Mouse (Mus musculus): ENCODE data around the gene Spink8.

The Spink8 gene

DNA sequence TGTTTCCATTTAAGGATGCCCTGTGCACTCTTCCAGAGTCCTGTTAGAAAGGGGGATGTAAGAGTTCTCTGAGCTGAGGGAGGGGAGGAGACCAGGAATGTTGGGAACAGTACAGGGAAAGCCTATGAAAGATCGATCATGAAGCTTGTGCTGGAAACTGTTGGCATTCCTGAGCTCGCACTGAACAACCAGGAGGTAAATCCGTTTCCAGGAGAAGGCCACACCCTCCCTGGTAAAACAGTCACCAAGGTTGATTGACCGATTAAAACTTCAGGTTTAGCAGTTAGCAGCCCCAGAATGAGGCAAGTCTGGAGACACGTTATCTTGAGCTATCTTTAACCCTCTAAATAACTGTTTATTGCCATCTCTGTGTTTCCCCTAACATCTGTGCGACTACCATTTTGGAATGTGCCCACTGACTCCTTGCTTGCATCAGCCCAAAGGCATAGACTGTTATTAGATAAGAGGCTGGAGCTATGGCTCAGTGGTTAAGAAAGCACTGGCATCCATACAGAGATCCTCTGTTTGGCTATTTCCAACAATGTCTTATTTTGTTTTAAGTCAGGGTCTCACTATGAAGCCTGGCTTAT, 59.0 kb downstream of the Spink8 start:
- peak; percentile 35 for DNase-seq (ENCODE audit: low spot score)

DNA sequence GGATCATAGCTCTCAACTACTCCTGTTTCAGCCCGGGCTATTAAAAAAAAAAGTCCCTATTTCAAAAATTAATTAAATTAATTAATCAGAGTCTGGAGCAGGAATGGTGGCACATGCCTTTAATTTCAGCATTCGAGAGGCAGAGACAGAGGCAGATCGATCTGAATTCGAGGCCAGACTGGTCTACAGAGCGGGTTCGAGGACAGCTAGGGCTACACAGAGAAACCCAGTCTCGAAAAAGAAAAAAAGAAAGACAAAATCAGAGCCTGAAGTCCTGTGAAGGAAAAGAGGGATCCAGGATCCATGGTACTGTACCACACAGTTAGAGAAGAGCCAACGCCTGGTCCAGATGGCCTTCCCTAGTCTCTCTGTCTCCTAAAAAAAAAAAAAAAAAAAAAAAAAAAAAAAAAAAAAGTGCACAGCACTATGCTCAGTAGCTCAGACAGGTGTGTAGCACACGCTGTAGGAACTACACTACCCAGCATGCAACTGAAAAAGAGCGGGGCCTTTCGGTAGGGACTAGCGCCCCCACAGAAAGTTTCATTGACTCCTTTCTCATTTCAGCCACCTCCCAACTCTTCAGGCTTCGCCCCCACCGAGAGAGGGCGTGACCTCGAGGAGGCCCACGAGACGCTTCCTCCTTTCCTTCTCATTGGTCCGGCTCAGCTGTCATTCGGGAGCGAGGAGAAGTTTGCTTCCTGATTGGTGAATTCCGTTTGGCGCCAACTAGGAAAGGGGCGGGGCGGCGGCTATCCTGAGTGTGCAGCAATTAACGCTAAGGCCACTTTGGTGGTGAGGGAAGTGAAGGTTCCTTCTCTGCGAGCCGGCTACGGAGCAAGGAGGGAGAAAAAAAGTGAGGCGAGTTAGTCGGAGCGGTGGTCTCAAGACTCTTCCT, 63.0 kb downstream of the Spink8 start, which contains the start of gene Cdc25a:
Gene Cdc25a, plus strand, starts transcription at position 783 of the 895 bp plus-strand sequence.
- DNase-seq (ENCODE audit: low spot score) = peak; percentile 99

DNA sequence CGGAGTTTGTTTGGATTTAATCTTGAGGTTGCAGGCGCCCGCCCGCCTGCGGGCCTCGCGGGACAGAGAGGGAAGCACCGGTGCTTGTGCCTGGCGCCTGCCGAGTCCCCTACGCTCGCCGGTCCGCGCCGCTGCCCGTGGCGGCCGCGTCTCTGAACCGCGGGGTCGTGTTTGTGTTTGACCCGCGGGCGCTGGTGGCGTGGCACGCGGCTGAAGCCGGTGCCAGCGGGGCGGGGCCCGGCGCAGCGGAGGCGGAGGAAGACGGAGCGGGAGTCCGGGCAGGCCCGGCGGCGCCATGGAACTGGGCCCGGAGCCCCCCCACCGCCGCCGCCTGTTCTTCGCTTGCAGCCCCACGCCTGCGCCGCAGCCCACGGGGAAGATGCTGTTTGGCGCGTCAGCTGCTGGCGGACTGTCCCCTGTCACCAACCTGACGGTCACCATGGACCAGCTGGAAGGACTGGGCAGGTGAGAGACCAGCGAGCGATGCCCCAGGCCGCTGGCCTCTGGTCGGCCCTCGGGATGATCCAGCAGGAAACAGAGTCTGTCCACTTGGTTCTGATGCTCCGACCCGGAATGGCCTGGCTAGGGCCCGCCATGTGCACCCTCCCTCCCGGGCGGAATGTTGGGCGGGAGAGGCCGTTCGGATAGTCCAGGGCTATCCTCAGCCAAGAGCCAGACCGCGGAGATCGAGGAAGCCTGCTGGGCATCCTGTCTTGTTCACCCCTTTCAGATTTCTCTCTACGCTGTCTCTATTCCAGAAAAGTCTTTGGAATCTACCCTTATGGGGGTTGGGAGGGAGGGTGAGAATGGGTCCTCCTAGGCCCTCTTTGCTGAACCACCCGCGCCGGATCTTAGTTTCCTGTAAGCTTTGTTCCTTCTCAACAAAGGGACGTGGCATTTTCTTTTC, 63.9 kb downstream of the Spink8 start:
- DNase-seq (ENCODE audit: low spot score) = peak; percentile 22

Measured in c-Kit-positive CD71-positive TER-119-positive erythroid progenitor cells, embryonic 14.5 days (primary cell).